Mouse (Mus musculus): ENCODE data around the gene Cav1.

Cav1 gene

GRCm38 (mm10) chr6:17305954-17306601 is at the start of gene Cav1:
Gene Cav1, plus strand, starts transcription at chr6:17306335.
- in situ Hi-C loops (cut with MboI, MseI), result no loop called here

DNA sequence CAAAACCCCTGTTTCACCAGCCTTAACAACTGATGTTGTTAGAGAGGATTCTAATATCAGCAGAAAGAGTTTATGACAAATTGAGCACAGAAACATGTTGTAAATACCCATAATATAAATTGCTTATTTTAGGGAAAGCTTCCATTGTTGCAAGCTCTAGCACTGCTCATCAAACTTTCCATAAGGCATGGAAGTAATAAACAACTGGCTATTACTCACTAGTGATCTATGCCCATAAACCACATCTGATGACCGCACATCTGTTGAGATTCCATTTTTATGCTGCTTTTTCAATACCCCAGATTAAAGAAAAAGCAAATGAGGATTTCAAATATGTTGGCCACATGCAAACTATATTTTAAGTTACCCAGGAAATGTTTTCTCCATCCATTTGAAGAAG is 48.0 kb upstream of the Cav1 start:
- in situ Hi-C loops (cut with MboI, MseI), result no loop called here

DNA sequence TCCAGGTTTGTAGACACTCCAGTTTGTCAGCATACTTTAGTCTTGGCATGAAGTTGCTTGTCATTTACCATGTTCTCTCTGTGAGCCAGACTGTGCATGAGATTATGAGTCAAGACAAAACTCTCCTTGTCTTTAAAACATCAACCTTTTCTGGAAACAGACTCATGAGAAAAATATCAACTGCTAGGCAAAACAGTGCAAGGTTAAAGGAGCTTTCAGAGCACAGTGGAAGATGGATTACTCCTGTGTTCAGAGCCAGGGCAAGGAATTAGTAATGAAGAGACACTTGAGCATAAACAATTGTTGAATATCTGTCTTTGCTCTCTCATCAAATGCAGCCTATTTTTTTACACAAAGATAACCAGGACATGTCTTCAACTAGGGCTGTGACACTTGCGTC is 47.2 kb upstream of the Cav1 start:
- in situ Hi-C loops (cut with MboI, MseI), result no loop called here

GRCm38 (mm10) chr6:17262786-17263185 is 43.3 kb upstream of the Cav1 start:
- in situ Hi-C loops (cut with MboI, MseI), result no loop called here

DNA sequence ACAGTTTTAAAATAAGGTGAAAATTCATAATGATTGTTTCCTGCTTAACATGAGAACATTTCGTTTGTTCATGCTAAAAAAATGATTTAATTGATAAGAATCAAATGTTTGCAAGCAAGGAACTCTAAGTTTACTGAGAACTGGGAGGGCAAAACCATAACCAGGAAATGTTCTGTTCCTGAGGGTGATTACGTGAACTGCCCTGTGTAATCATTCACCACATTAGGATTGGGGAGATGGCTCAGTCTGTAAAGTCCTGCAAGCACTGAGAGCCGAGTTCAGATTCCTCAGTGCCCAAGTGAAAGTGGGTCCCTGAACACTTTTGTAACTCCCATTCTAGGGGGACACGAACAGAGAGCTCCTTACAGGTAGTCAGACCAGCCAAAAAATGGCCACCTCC is 41.1 kb upstream of the Cav1 start:
- in situ Hi-C loops (cut with MboI, MseI), result no loop called here

DNA sequence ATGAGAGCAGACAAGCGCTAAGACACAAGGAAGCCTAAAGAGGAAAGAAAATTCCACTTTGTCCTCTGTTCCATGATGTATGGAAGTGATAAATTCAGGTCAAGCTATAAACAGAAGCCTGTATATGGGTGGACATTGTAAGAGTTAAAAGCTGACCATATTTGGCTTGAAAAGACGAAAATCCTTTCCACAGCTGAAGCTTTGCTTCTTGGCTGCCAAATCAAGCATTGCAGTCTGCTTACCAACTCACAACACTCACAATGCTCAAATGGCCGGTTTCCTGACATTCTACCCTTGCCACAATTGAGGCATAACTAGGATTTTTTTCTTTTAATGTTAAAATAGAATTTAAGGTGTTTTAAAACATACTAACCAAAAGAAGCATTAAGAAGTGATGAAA is 39.7 kb upstream of the Cav1 start:
- in situ Hi-C loops (cut with MboI, MseI), result no loop called here

DNA sequence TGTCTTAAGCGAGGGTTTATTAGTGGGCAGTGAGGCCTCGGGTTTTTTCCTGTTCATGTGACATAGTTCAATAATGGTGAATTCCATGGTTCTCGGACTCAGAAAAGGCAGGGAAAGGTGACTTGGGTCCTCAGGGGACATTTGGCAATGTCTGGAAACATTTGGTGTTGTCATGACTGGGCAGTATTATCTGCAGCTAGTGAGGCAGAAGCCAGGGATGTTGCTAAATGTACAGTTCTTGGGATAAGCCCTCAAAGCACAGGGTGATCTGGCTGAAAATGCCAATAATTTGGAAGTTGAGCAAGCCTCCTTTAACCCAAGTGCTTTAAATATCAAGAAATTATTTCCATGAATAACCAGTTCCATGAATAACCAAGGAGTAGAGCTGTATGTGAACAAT is 27.8 kb upstream of the Cav1 start:
- in situ Hi-C loops (cut with MboI, MseI), result no loop called here

DNA sequence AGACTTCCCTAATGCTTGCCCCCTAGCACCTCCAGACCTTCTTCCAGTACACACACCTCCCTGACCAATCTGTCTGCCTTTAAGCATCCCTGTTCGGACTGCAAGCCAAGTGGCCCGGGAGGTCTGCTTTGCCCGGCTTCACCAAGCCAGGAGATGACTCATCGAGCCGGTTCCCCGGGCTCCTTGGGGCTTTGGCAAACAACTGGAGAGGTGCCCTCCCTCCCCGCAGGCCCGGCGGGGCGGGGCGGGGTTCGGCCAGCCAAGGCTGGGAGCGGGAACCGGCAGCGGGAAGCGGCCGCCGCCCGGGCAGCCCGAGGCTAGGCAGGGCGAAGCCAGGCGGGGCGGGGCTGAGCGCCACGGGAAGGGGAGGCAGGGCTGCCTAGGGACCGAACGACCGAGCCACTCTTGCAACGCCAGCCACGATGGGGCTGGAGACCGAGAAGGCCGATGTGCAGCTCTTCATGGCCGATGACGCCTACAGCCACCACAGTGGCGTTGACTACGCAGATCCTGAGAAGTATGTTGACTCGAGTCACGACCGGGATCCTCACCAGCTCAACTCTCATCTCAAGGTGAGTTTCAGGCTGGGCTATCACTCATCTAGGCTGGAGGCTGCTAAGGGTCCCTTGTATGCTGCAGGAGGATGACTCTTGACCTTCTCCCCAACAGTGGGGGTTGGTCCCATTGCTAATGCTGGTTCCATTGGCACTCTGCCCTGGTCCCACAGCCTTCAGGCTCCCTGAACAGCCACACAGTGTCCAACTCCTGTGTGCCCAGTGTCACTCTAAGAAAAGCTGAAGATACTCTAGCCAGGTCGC is 25.0 kb upstream of the Cav1 start, which contains the start of gene Cav2:
Cav2 (plus strand) TSS at position 247 of the 818 bp plus-strand sequence.
- in situ Hi-C loops (cut with MboI, MseI), result no loop called here

DNA sequence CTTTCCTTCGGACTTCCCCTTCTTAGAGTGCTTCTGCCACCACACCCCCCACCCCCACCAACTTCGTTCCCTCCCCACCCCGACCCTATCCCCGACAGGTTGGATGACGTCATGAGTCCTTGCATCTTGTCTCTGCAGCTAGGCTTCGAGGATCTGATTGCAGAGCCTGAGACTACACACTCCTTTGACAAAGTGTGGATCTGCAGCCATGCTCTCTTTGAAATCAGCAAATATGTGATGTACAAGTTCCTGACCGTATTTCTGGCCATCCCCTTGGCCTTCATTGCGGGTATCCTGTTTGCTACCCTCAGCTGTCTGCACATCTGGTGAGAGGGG is 24.4 kb upstream of the Cav1 start:
- in situ Hi-C loops (cut with MboI, MseI), result no loop called here

DNA sequence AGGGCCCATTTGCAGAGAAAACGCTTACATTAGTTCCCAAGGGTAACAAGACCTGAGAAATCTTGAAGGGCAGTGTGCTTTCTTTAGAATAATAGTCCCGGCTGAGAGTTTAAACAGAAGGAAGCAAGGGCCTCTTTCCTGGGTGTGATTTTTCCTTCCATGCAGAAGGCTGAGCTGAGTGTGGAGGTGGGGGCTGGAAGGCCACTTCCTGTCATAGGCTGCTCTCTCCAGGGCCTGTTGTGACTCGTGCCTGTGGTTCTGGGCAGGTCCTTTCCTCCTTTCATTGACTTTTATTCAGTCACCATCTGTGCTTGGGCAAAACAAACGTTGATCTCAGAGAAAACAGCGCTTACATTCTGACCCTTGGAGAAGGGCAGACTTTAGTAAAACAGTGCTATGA is 24.0 kb upstream of the Cav1 start:
- in situ Hi-C loops (cut with MboI, MseI), result no loop called here

DNA sequence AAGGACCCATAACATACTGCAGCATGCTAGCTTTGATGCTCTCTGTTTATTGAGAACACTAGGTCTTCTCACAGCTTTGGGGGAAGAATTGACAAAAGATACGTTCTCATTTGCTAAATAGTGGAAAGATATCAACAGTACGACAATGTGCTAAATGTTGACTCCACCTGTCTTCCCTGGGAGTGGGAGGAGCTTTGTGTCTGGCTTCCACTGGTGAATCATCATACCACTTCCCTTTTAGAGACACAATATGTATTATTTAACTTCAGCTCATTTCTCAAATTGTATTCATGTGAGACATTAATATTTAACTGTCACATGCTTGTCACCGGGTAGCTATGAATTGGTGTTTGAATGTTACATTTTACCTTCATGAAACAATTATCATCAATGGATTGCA is 22.3 kb upstream of the Cav1 start:
- in situ Hi-C loops (cut with MboI, MseI), result no loop called here

- in situ Hi-C loops (cut with MboI, MseI), result no loop called here
Observed at GRCm38 (mm10) chr6:17286381-17286780, 19.8 kb upstream of the Cav1 start.

DNA sequence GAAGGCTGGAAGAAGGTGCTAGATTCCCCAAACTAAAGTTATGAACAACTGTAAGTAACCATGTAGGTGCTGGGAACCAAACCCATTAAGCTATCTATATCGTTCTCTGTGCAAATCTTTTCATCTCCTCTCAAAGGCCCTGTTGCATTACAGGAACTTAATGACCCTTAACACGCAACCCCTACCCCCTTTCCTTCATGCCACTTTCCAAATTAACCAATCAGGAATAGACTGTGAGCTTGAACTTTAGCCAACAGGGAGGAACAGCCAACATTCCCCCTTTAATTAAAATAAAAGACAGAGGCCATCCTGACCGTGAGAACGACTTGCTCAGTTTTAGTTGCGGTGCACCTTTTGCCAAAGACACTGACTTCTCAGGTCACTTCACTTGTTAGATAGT is 11.0 kb upstream of the Cav1 start:
- in situ Hi-C loops (cut with MboI, MseI), result no loop called here

- in situ Hi-C loops (cut with MboI, MseI), result no loop called here
Observed at GRCm38 (mm10) chr6:17306602-17307325, 629 bp downstream of the Cav1 start.

DNA sequence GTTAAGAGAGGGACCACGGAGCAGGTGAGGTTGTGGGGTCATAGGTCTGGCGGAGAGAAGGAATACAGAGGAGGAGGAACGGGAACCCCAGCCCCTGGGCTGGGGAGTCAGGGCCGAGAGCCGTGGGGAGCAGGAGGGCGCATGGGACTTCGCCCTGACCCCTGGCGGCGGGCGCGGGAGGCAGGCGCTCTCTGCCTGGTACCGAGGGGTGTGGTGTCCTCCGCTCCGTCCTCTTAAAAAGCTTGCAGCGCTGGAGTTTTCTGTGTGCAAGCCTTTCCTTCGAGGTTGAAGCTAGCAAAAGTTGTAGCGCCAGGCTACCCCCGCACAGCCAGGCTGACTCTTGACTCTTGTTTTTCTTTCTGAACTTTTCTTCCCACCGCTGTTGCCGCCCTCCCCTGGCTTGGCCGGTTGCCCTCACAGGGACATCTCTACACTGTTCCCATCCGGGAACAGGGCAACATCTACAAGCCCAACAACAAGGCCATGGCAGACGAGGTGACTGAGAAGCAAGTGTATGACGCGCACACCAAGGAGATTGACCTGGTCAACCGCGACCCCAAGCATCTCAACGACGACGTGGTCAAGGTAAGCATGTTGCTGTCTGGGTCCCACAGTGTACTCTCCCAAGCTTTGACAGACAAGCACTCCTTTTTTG is 1.5 kb downstream of the Cav1 start:
- in situ Hi-C loops (cut with MboI, MseI), result no loop called here

GRCm38 (mm10) chr6:17308661-17309060 is 2.5 kb downstream of the Cav1 start:
- in situ Hi-C loops (cut with MboI, MseI), result no loop called here

GRCm38 (mm10) chr6:17309260-17309659 is 3.1 kb downstream of the Cav1 start:
- in situ Hi-C loops (cut with MboI, MseI), result no loop called here

- in situ Hi-C loops (cut with MboI, MseI), result no loop called here
Observed at GRCm38 (mm10) chr6:17314241-17314640, 8.1 kb downstream of the Cav1 start.

- in situ Hi-C loops (cut with MboI, MseI), result no loop called here
Observed at GRCm38 (mm10) chr6:17314659-17315616, 8.8 kb downstream of the Cav1 start.

DNA sequence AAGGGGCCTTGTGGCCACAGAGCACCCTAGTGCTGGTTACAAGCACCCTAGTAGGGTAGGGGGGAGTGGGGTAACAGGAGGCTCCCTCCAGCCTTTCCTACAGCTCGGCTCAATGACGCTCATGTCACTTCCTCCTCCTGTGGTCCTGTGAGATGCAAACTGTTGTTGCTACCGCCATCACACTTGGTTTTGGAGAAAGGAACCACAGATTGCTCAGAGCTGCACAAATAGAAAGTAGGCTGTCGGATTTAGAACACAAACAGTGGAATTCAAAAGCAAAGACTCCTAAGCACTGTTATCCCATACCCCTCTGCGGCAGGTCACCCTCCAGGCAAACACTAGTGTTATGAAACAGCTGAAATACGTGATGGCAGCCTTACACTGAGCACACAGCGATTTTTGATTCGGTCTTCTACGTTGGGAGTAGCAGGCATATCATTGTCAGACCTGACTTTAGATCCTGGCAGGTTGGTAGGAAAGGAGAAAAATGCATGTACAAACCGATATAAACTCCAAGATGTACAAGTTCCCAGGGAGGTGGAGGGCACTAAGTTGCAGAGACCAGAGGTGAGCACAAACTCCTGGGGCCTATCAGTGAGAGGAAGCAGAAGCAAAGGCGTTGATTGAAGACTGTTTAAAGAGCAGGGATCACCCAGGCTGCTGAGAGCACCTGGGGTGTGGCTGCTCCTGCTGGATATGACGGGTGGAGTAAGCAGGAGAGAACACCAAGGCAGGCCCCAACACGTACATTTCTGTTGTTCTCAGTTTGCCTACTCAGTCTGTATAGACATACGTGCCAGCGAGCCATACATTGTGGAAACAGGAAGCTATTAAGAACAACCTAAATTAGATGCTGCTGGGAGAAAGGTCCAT is 10.4 kb downstream of the Cav1 start:
- in situ Hi-C loops (cut with MboI, MseI), result no loop called here

Data from regulatory T cell (primary cell).